In the genomic region with DNA sequence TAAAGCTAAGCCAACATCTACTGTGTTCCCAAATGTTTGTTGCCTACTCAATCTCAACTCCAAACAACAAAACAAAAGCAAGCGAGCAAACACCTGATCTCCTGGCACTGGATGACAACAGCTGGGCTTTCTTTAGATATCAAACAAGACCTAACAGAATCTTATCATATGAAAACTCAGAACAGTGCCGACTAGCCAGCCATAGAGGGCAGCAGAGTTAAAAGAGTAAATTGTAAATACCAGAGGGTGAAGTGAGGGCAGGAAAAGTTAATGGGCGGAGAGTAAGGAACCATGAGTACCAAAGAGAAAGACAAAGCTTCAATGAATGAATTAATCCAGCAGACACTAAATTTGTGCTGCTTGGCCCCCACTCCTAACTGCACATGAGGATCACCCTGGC, we compare ENCODE assay signal across 8 mouse cellular contexts. TPM values are rescaled to one million over a fixed set of nuclear protein-coding genes. Genes with fewer than 3 reads are reported as not detected.
DNase-seq lines count a peak whose midpoint lies in the region; ATAC-seq and TF ChIP-seq lines count a peak whose summit lies in the region.

No protein-coding gene starts in this region.

- peak; percentile 82 for TF ChIP-seq RAD21 in MEL (IDR thresholded peaks at IDR 0.05; ENCODE audit: low read depth, low read length)

- H3K27me3 ChIP-seq in forebrain, postnatal 0 days (ENCODE audit: insufficient read depth, low read length), result no peaks in the 10 kb centered on the region
- no peaks in the 10 kb centered on the region for H3K27me3 ChIP-seq in forebrain, embryonic 12.5 days
- H3K27me3 ChIP-seq in MEL (ENCODE audit: control insufficient read depth in 1 of 2, insufficient read depth in 2 of 2, low read length in 2 of 2), result no peaks in the 10 kb centered on the region
- H3K27me3 ChIP-seq in kidney, embryonic 15.5 days, result no peaks in the 10 kb centered on the region
- H3K27me3 ChIP-seq in lung, embryonic 14.5 days (ENCODE audit: insufficient read depth, low read length), result no peaks in the 10 kb centered on the region

- peaks cover 53% of the 10 kb centered on the region for H3K79me2 ChIP-seq in MEL (ENCODE audit: control insufficient read depth, insufficient read depth, low read length, poor library complexity)

- no peak overlapping the region for H3K4me3 ChIP-seq in forebrain, postnatal 0 days (ENCODE audit: low read depth, low read length)
- no peak overlapping the region for H3K4me3 ChIP-seq in forebrain, embryonic 12.5 days (replicated peaks)
- no peak overlapping the region for H3K4me3 ChIP-seq in MEL (ENCODE audit: control insufficient read depth in 1 of 2, insufficient read depth in 1 of 2, low read depth in 2 of 2, low read length in 2 of 2)
- H3K4me3 ChIP-seq in kidney, embryonic 15.5 days (replicated peaks), result no peak overlapping the region
- H3K4me3 ChIP-seq in lung, embryonic 14.5 days (ENCODE audit: low read depth, low read length), result no peak overlapping the region

- TF ChIP-seq POLR2A in MEL (IDR thresholded peaks at IDR 0.05; ENCODE audit: control insufficient read depth in 1 of 2, insufficient read depth in 1 of 2, low read depth in 1 of 2, low read length in 2 of 2, poor library complexity in 1 of 2), result no peak

- H3K4me2 ChIP-seq in forebrain, postnatal 0 days (ENCODE audit: low read depth), result no peak overlapping the region
- H3K4me2 ChIP-seq in forebrain, embryonic 12.5 days, result no peak overlapping the region
- H3K4me2 ChIP-seq in kidney, embryonic 15.5 days, result no peak overlapping the region
- H3K4me2 ChIP-seq in lung, embryonic 14.5 days, result no peak overlapping the region

- peak; percentile 64 for DNase-seq in forebrain, postnatal 0 days
- DNase-seq in MEL (ENCODE audit: low read depth, low spot score), result peak; percentile 79
- DNase-seq in cerebellum, adult 8-10 months, result peak; percentile 49
- peak; percentile 33 for DNase-seq in gastrocnemius, postnatal 25 days
- peak; percentile 88 for DNase-seq in lung, embryonic 14.5 days
- DNase-seq in retina, postnatal 7 days (ENCODE audit: low read depth, low spot score), result peak; percentile 54

- TF ChIP-seq EP300 in MEL (IDR thresholded peaks at IDR 0.05; ENCODE audit: low read depth in 1 of 2, low read length in 2 of 2), result no peak

- H3K9ac ChIP-seq in forebrain, postnatal 0 days, result no peak overlapping the region
- H3K9ac ChIP-seq in forebrain, embryonic 12.5 days, result no peak overlapping the region
- H3K9ac ChIP-seq in MEL (ENCODE audit: control insufficient read depth, low read depth, low read length, poor library complexity, severe bottlenecking), result no peak overlapping the region
- H3K9ac ChIP-seq in kidney, embryonic 15.5 days, result no peak overlapping the region
- no peak overlapping the region for H3K9ac ChIP-seq in lung, embryonic 14.5 days

- peak; percentile 76 for ATAC-seq in forebrain, postnatal 0 days
- no peak for ATAC-seq in forebrain, embryonic 12.5 days (ENCODE audit: low FRiP score)
- ATAC-seq in kidney, embryonic 15.5 days (replicated peaks; ENCODE audit: low FRiP score), result peak; percentile 57; the same call in 1 of the 2 replicates
- ATAC-seq in lung, embryonic 14.5 days (ENCODE audit: insufficient read depth), result peak; percentile 36; the same call in 1 of the 2 replicates

- WGBS in forebrain, postnatal 0 days, result 16% methylated on average over 3 of the region's 3 CpGs
- 24% methylated on average over 3 of the region's 3 CpGs for WGBS in forebrain, embryonic 12.5 days
- 17% methylated on average over 3 of the region's 3 CpGs for WGBS in kidney, embryonic 15.5 days
- WGBS in lung, embryonic 14.5 days, result 7% methylated on average over 3 of the region's 3 CpGs

- peak; percentile 78 for TF ChIP-seq CTCF in forebrain, postnatal 0 days (IDR thresholded peaks at IDR 0.05; ENCODE audit: low read depth)
- TF ChIP-seq CTCF in MEL (IDR thresholded peaks at IDR 0.05 in 2 of 3, conservative IDR thresholded peaks at IDR 0.05 in 1 of 3; ENCODE audit: control insufficient read depth in 1 of 3, insufficient read depth in 1 of 3, low read depth in 2 of 3, low read length in 3 of 3, poor library complexity in 1 of 3, severe bottlenecking in 1 of 3), result peak; percentile 13 to 85 (median 48); a peak in 4 of 6 replicates
- TF ChIP-seq CTCF in lung, embryonic 14.5 days (IDR thresholded peaks at IDR 0.05; ENCODE audit: low read depth), result peak; percentile 78

- peaks cover 2% of the 10 kb centered on the region; the same call in 1 of the 2 replicates for H3K4me1 ChIP-seq in forebrain, postnatal 0 days (ENCODE audit: insufficient read depth)
- H3K4me1 ChIP-seq in forebrain, embryonic 12.5 days, result peaks cover 11% of the 10 kb centered on the region; the same call in 1 of the 2 replicates
- peaks cover 0 to 6% of the 10 kb centered on the region in 2 experiments; a peak in 2 of 4 replicates for H3K4me1 ChIP-seq in MEL (ENCODE audit: control insufficient read depth in 1 of 2, insufficient read depth in 2 of 2, low read length in 2 of 2)
- H3K4me1 ChIP-seq in kidney, embryonic 15.5 days, result peaks cover 19% of the 10 kb centered on the region
- H3K4me1 ChIP-seq in lung, embryonic 14.5 days (ENCODE audit: insufficient read depth), result peaks cover 6% of the 10 kb centered on the region

- H3K27ac ChIP-seq in forebrain, postnatal 0 days (ENCODE audit: low read depth, low read length), result no peak overlapping the region
- no peak overlapping the region for H3K27ac ChIP-seq in forebrain, embryonic 12.5 days
- no peak overlapping the region for H3K27ac ChIP-seq in MEL (ENCODE audit: control insufficient read depth, low read depth, low read length)
- H3K27ac ChIP-seq in kidney, embryonic 15.5 days, result no peak overlapping the region
- H3K27ac ChIP-seq in lung, embryonic 14.5 days (ENCODE audit: low read depth), result no peak overlapping the region

- no peaks in the 10 kb centered on the region for H3K9me3 ChIP-seq in forebrain, postnatal 0 days (ENCODE audit: low read length)
- no peaks in the 10 kb centered on the region for H3K9me3 ChIP-seq in forebrain, embryonic 12.5 days
- H3K9me3 ChIP-seq in MEL (replicated peaks; ENCODE audit: insufficient read depth, low read length), result no peaks in the 10 kb centered on the region
- no peaks in the 10 kb centered on the region for H3K9me3 ChIP-seq in kidney, embryonic 15.5 days (replicated peaks)
- no peaks in the 10 kb centered on the region for H3K9me3 ChIP-seq in lung, embryonic 14.5 days (ENCODE audit: low read depth, low read length)

- H3K36me3 ChIP-seq in forebrain, postnatal 0 days (ENCODE audit: insufficient read depth), result no peaks in the 10 kb centered on the region
- no peaks in the 10 kb centered on the region for H3K36me3 ChIP-seq in forebrain, embryonic 12.5 days (replicated peaks)
- H3K36me3 ChIP-seq in MEL (ENCODE audit: control insufficient read depth in 1 of 2, insufficient read depth in 2 of 2, low read length in 2 of 2), result peaks cover 0 to 17% of the 10 kb centered on the region in 2 experiments; a peak in 2 of 4 replicates
- H3K36me3 ChIP-seq in kidney, embryonic 15.5 days, result no peaks in the 10 kb centered on the region
- H3K36me3 ChIP-seq in lung, embryonic 14.5 days (ENCODE audit: insufficient read depth), result no peaks in the 10 kb centered on the region

TF ChIP-seq in MEL, 35 proteins besides CTCF, POLR2A, EP300 and RAD21 (continues in another document):
- TF ChIP-seq RCOR1 (IDR thresholded peaks at IDR 0.05; ENCODE audit: low read depth, low read length) (no peak), TAL1 (IDR thresholded peaks at IDR 0.05; ENCODE audit: low read length) (no peak), SIN3A (IDR thresholded peaks at IDR 0.05; ENCODE audit: low read length) (peak; percentile 89), MXI1 (IDR thresholded peaks at IDR 0.05; ENCODE audit: low read depth, low read length) (no peak), E2F4 (IDR thresholded peaks at IDR 0.05; ENCODE audit: borderline replicate concordance, low read depth, low read length) (no peak), JUND (IDR thresholded peaks at IDR 0.05; ENCODE audit: low read depth, low read length) (no peak), UBTF (IDR thresholded peaks at IDR 0.05; ENCODE audit: borderline replicate concordance, insufficient read depth, low read depth, low read length) (no peak), ZMIZ1 (IDR thresholded peaks at IDR 0.05; ENCODE audit: low read depth, low read length) (no peak), CHD2 (IDR thresholded peaks at IDR 0.05; ENCODE audit: low read length) (no peak), ZKSCAN1 (IDR thresholded peaks at IDR 0.05; ENCODE audit: low read depth, low read length) (no peak), KAT2A (conservative IDR thresholded peaks at IDR 0.05; ENCODE audit: low read depth, low read length) (no peak), GATA1 (IDR thresholded peaks at IDR 0.05; ENCODE audit: low read depth, low read length) (peak; percentile 64), MAFK (IDR thresholded peaks at IDR 0.05; ENCODE audit: borderline replicate concordance, low read depth, low read length) (no peak), ZC3H11A (IDR thresholded peaks at IDR 0.05; ENCODE audit: low read depth, low read length) (peak; percentile 64), SMC3 (IDR thresholded peaks at IDR 0.05; ENCODE audit: low read depth, low read length) (peak; percentile 69), POLR2AphosphoS5 (IDR thresholded peaks at IDR 0.05; ENCODE audit: borderline replicate concordance, low read depth, low read length) (no peak), GABPA (IDR thresholded peaks at IDR 0.05; ENCODE audit: low read depth, low read length) (no peak), MAX (IDR thresholded peaks at IDR 0.05; ENCODE audit: low read length) (no peak), CHD1 (IDR thresholded peaks at IDR 0.05; ENCODE audit: low read depth, low read length) (no peak), MYC (IDR thresholded peaks at IDR 0.05; ENCODE audit: low read depth, low read length) (no peak), ELF1 (IDR thresholded peaks at IDR 0.05; ENCODE audit: low read depth, low read length) (no peak), NELFE (IDR thresholded peaks at IDR 0.05; ENCODE audit: low read depth, low read length) (no peak), MYB (IDR thresholded peaks at IDR 0.05; ENCODE audit: low read depth, low read length) (no peak), MAZ (IDR thresholded peaks at IDR 0.05; ENCODE audit: low read depth, low read length) (no peak)

RNA-seq across cellular contexts. Expression of a gene that starts 11.8 kb away (rescaled TPM):
- total RNA-seq in forebrain, postnatal 0 days (2014; rRNA removed), result 36.6 and 39.2 TPM in 2 replicates
- polyA plus RNA-seq in forebrain, postnatal 0 days (2015; fragmentation: Nextera tagmentation; extraction: Ambion mirVana), result 10.1 and 11.5 TPM in 2 replicates
- 9.0 and 12.2 TPM in 2 replicates for polyA plus RNA-seq in forebrain, embryonic 12.5 days (2016; fragmentation: Nextera tagmentation; extraction: Ambion mirVana)
- 46.6 and 55.7 TPM in 2 replicates for total RNA-seq in MEL (2012; rRNA removed)
- 10 to 100 TPM in 1 of 2 experiments, not detected in 1; 48.6 TPM for polyA plus RNA-seq in MEL (2012; ENCODE audit: insufficient read depth in 1 of 2, insufficient read length in 2 of 2, low read depth in 1 of 2, low replicate concordance in 2 of 2, missing spikeins in 1 of 2)
- total RNA-seq in gastrocnemius, postnatal 25 days (2021), result 10 to 100 TPM; 72.6 to 78.7 TPM
- 17.7 and 17.8 TPM in 2 replicates for polyA plus RNA-seq in kidney, embryonic 15.5 days (2015; fragmentation: Nextera tagmentation; extraction: Ambion mirVana)
- polyA plus RNA-seq in lung, embryonic 14.5 days (2014; fragmentation: Nextera tagmentation; extraction: Ambion mirVana), result 40.8 and 42.7 TPM in 2 replicates

Comparison
In these comparisons a context has a peak if more than half of its experiments do, and no peak if none do; other contexts are left out.
1. DNase-seq: peak in every context shown above with its lines; median percentile 88 in lung, embryonic 14.5 days; 79 in MEL; 64 in forebrain, postnatal 0 days; 54 in retina, postnatal 7 days; 49 in cerebellum, adult 8-10 months; 33 in gastrocnemius, postnatal 25 days.